Mouse (Mus musculus): Measurements from ENCODE around the gene Rora. TPM values are rescaled to one million over a fixed set of nuclear protein-coding genes. Genes with fewer than 3 reads are reported as not detected.
A peak's percentile ranks its signal among the peaks of the same experiment; 100 is the strongest.

The Rora gene
- polyA plus RNA-seq, 1 experiment from 2014 or later = 6.6 TPM

DNA sequence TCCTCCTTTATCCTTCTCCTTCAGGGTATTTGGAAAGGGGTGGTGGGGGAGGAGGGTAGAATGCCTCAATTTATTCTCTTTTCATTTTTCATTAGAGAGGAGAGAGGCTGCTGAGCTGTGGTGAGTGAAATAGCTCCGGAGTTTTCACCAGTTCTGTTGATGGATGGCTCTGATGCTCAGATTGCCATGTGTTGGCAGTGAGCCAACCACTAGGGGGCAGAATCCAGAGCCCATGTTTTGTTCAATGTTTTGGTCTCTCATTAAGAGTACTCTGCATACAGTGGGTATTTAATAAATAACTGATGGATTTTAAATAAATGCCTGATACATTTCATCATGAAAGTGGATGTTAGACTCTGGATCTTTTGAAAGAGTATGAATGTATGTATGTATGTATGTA, 77.9 kb downstream of the Rora start:
- H3K4me3 ChIP-seq = no peak overlapping the region
- 82% methylated on average over 1 of the region's 1 CpGs for WGBS
- peaks cover 10% of the 10 kb centered on the region for H3K9me3 ChIP-seq
- no peaks in the 10 kb centered on the region for H3K27me3 ChIP-seq (replicated peaks; ENCODE audit: low read depth, poor library complexity, severe bottlenecking)
- no peak for DNase-seq (ENCODE audit: low spot score)
- H3K27ac ChIP-seq (replicated peaks) = no peak overlapping the region
- H3K36me3 ChIP-seq (replicated peaks) = peaks cover 3% of the 10 kb centered on the region; the same call in 1 of the 2 replicates
- 0 out of 2 replicates have a peak, but pooled peaks cover 3% of the 10 kb centered on the region for H3K4me1 ChIP-seq

- Histone ChIP-seq H3K27me3 (replicated peaks; ENCODE audit: low read depth, poor library complexity, severe bottlenecking) (no peaks in the 10 kb centered on the region), H3K27ac (replicated peaks) (no peak overlapping the region), H3K4me3 (no peak overlapping the region), H3K4me1 (0 out of 2 replicates have a peak, but pooled peaks cover 3% of the 10 kb centered on the region), H3K36me3 (replicated peaks) (peaks cover 3% of the 10 kb centered on the region; the same call in 1 of the 2 replicates), H3K9me3 (peaks cover 10% of the 10 kb centered on the region)
- no peak for DNase-seq (ENCODE audit: low spot score)
- WGBS = 86% methylated on average over 4 of the region's 4 CpGs
These were observed 79.3 kb downstream of the Rora start for GRCm38 (mm10) chr9:68732929-68733328.

- Histone ChIP-seq H3K4me3 (no peak overlapping the region), H3K9me3 (peaks cover 10% of the 10 kb centered on the region), H3K27me3 (replicated peaks; ENCODE audit: low read depth, poor library complexity, severe bottlenecking) (no peaks in the 10 kb centered on the region), H3K27ac (replicated peaks) (no peak overlapping the region), H3K4me1 (0 out of 2 replicates have a peak, but pooled peaks cover 3% of the 10 kb centered on the region), H3K36me3 (replicated peaks) (peaks cover 3% of the 10 kb centered on the region; the same call in 1 of the 2 replicates)
- 79% methylated on average over 5 of the region's 5 CpGs for WGBS
- no peak for DNase-seq (ENCODE audit: low spot score)
These were observed 82.3 kb downstream of the Rora start for GRCm38 (mm10) chr9:68735886-68736285.

DNA sequence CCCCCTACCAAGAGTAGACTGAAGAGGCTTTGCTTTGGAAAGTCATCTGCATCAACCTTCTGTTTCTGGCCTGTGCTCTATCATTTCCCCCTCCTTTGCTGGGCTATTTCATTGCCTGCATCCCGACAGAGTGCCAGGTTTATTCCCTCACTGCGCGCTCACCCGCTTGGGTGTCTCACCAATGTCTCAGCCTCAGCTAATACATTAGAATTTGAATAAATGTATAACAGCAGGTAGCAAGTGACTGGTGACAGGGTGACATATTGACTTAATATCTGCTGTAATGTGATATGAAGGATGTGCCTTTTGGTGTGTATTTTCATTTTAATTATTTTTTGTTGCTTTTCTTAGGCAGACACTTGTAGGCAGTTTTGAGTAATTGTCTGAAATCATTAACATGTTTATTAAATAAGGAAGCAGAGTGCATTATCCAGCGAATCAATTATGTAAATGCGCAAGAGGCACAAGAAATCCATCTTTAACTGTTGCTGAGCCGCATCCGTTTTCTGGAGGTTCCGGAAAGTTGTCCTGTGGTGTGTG, 83.7 kb downstream of the Rora start:
- H3K27ac ChIP-seq (replicated peaks) = no peak overlapping the region
- H3K4me1 ChIP-seq = 0 out of 2 replicates have a peak, but pooled peaks cover 3% of the 10 kb centered on the region
- peaks cover 4% of the 10 kb centered on the region for H3K9me3 ChIP-seq
- no peaks in the 10 kb centered on the region; the same call in 1 of the 2 replicates for H3K36me3 ChIP-seq (replicated peaks)
- WGBS = 90% methylated on average over 9 of the region's 9 CpGs
- no peaks in the 10 kb centered on the region for H3K27me3 ChIP-seq (replicated peaks; ENCODE audit: low read depth, poor library complexity, severe bottlenecking)
- DNase-seq (ENCODE audit: low spot score) = no peak
- H3K4me3 ChIP-seq = no peak overlapping the region

DNA sequence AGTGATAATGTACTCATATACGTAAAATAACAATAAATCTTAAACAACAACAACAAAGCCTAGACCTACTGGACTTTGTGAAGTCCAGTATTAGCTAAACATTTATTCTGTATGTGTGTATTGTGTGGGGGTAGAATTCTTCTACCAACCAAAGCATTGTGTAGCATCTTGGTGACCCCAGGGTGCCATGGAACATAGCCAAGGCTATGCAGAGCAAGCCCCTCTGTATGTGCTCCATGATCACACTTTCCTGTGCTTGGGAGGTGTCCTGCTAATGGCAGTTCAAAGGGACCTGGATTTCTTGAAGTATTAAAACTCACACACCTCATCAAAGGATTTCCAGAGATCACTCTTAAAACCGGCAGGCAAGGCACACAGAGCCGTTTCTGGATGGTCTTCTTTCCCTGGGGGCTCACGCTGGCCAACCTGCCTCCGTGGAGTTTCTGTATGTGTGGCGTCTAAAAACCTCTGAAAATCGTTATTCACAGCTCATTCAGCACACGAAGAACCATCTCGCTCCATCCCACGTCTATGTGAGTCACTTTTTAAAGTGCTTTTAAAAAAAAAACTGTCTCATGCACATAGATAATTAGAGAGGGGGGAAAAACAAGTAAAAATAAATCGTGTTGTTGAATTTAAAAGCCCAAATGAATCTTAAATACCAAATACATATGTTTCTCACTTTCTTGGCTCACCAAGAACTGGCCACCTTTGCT, 92.5 kb downstream of the Rora start:
- WGBS = 86% methylated on average over 11 of the region's 11 CpGs
- no peaks in the 10 kb centered on the region for H3K4me1 ChIP-seq
- no peak for DNase-seq (ENCODE audit: low spot score)
- no peaks in the 10 kb centered on the region for H3K36me3 ChIP-seq (replicated peaks)
- H3K27ac ChIP-seq (replicated peaks) = no peak overlapping the region
- no peaks in the 10 kb centered on the region for H3K27me3 ChIP-seq (replicated peaks; ENCODE audit: low read depth, poor library complexity, severe bottlenecking)
- H3K9me3 ChIP-seq = no peaks in the 10 kb centered on the region
- H3K4me3 ChIP-seq = no peak overlapping the region

GRCm38 (mm10) chr9:68756976-68757375, 103.4 kb downstream of the Rora start:
- Histone ChIP-seq H3K9me3 (no peaks in the 10 kb centered on the region), H3K27me3 (replicated peaks; ENCODE audit: low read depth, poor library complexity, severe bottlenecking) (no peaks in the 10 kb centered on the region), H3K36me3 (replicated peaks) (no peaks in the 10 kb centered on the region), H3K4me3 (no peak overlapping the region), H3K4me1 (peaks cover 38% of the 10 kb centered on the region), H3K27ac (replicated peaks) (no peak overlapping the region)
- no peak for DNase-seq (ENCODE audit: low spot score)
- WGBS = 62% methylated on average over 2 of the region's 2 CpGs

GRCm38 (mm10) chr9:68759324-68759723, 105.7 kb downstream of the Rora start:
- 74% methylated on average over 8 of the region's 8 CpGs for WGBS
- peak; percentile 41 for DNase-seq (ENCODE audit: low spot score)
- no peaks in the 10 kb centered on the region for H3K9me3 ChIP-seq
- H3K36me3 ChIP-seq (replicated peaks) = no peaks in the 10 kb centered on the region
- H3K4me3 ChIP-seq = no peak overlapping the region
- no peak overlapping the region for H3K27ac ChIP-seq (replicated peaks)
- H3K27me3 ChIP-seq (replicated peaks; ENCODE audit: low read depth, poor library complexity, severe bottlenecking) = no peaks in the 10 kb centered on the region
- peaks cover 57% of the 10 kb centered on the region for H3K4me1 ChIP-seq

DNA sequence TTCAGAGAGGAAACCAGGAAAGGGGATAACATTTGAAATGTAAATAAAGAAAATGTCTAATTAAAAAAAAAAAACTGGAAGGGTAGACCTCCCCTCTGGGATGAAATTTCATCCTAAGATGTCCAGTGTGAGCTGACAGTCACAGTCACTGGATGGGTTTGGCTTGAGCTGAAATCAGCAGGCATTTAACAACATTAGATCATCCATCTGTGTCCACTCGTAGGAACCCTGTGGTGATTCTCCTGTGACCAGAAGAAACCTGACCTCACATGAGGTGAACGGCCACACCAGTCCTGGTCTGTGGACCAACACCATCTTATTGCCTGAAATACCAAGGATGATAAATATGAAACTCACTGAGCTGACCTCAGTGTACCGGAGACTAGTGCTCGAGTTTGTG, 106.7 kb downstream of the Rora start:
- 65% methylated on average over 4 of the region's 4 CpGs for WGBS
- H3K9me3 ChIP-seq = no peaks in the 10 kb centered on the region
- DNase-seq (ENCODE audit: low spot score) = no peak
- no peaks in the 10 kb centered on the region for H3K27me3 ChIP-seq (replicated peaks; ENCODE audit: low read depth, poor library complexity, severe bottlenecking)
- H3K36me3 ChIP-seq (replicated peaks) = no peaks in the 10 kb centered on the region
- no peak overlapping the region for H3K27ac ChIP-seq (replicated peaks)
- no peak overlapping the region for H3K4me3 ChIP-seq
- H3K4me1 ChIP-seq = peaks cover 55% of the 10 kb centered on the region

- Histone ChIP-seq H3K27ac (replicated peaks) (no peak overlapping the region), H3K4me3 (no peak overlapping the region), H3K9me3 (no peaks in the 10 kb centered on the region), H3K4me1 (peaks cover 51% of the 10 kb centered on the region), H3K27me3 (replicated peaks; ENCODE audit: low read depth, poor library complexity, severe bottlenecking) (no peaks in the 10 kb centered on the region), H3K36me3 (replicated peaks) (no peaks in the 10 kb centered on the region)
- DNase-seq (ENCODE audit: low spot score) = no peak
- 57% methylated on average over 3 of the region's 3 CpGs for WGBS
These were observed 107.3 kb downstream of the Rora start for GRCm38 (mm10) chr9:68760876-68761275.

- Histone ChIP-seq H3K4me1 (peaks cover 44% of the 10 kb centered on the region), H3K27ac (replicated peaks) (no peak overlapping the region), H3K27me3 (replicated peaks; ENCODE audit: low read depth, poor library complexity, severe bottlenecking) (no peaks in the 10 kb centered on the region), H3K36me3 (replicated peaks) (no peaks in the 10 kb centered on the region), H3K4me3 (no peak overlapping the region), H3K9me3 (no peaks in the 10 kb centered on the region)
- DNase-seq (ENCODE audit: low spot score) = no peak
- WGBS = 33% methylated on average over 7 of the region's 7 CpGs
These were observed 108.1 kb downstream of the Rora start for GRCm38 (mm10) chr9:68761672-68762071.

DNA sequence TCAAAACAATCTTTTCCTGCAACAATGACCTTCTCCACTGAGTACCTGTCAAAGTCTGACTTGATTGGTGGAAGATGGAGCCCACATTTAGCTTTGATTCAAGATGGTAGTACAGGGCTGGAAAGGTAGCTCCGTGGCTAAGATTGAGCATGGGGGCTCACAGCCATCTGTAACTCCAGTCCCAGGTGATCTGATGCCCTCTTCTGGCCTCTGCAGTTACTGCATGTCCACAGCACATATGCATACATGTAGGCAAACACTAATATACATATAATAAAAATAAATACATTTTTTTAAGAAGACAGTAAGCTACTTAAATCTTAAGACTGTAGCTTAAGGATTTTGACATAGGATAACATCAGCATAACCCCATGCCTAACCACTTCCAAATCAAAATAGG, 112.0 kb downstream of the Rora start:
- 75% methylated on average over 1 of the region's 1 CpGs for WGBS
- no peaks in the 10 kb centered on the region for H3K36me3 ChIP-seq (replicated peaks)
- DNase-seq (ENCODE audit: low spot score) = no peak
- no peaks in the 10 kb centered on the region for H3K27me3 ChIP-seq (replicated peaks; ENCODE audit: low read depth, poor library complexity, severe bottlenecking)
- H3K9me3 ChIP-seq = no peaks in the 10 kb centered on the region
- H3K4me3 ChIP-seq = no peak overlapping the region
- H3K4me1 ChIP-seq = peaks cover 44% of the 10 kb centered on the region
- no peak overlapping the region for H3K27ac ChIP-seq (replicated peaks)

DNA sequence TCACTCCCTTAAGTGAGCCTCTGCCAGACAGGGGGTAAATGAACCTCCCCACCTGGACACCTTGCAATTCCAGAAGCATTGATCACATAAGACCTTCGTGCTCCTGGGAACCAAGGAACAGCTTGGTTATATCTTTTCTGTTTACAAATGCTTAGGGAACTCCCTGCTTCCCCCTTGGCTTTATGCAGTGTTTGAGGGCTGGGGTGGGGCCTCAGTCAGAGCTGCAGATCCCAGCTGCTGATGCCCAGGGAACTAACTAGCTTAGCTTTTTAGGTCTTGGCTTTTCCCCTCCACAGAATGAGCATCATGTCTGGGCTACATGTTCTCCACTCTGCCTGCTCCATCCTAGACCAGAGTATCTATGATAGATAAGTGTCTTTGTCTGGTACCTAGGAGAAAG, 116.1 kb downstream of the Rora start:
- Histone ChIP-seq H3K27me3 (replicated peaks; ENCODE audit: low read depth, poor library complexity, severe bottlenecking) (no peaks in the 10 kb centered on the region), H3K27ac (replicated peaks) (no peak overlapping the region), H3K9me3 (no peaks in the 10 kb centered on the region), H3K4me3 (no peak overlapping the region), H3K36me3 (replicated peaks) (no peaks in the 10 kb centered on the region), H3K4me1 (peaks cover 18% of the 10 kb centered on the region; the same call in 1 of the 2 replicates)
- no peak for DNase-seq (ENCODE audit: low spot score)
- WGBS = 33% methylated on average over 1 of the region's 1 CpGs

DNA sequence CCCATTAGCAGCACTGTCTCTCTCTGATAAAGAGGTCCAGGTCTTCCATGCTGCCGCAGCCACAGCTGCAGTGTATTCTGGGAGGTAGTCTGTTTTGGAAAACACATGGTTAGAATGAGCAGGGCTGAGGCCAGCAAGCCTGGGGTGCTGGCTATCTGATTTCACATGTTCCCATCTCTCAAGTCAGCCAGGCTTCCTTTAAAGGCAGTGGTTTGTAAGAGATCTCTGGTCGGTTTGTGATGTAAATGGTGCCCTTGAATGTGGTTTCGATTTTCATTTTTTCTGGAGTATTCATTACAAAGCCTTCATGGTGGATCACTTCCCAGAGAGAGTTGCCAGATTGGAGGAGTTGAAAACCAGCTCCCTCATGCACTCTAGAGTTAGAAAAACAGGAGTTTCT, 117.8 kb downstream of the Rora start:
- no peaks in the 10 kb centered on the region for H3K27me3 ChIP-seq (replicated peaks; ENCODE audit: low read depth, poor library complexity, severe bottlenecking)

More for the DNA sequence above, 117.8 kb downstream of the Rora start:
- H3K27ac ChIP-seq (replicated peaks) = no peak overlapping the region
- no peak overlapping the region for H3K4me3 ChIP-seq
- H3K4me1 ChIP-seq = peaks cover 18% of the 10 kb centered on the region; the same call in 1 of the 2 replicates
- 78% methylated on average over 3 of the region's 3 CpGs for WGBS
- no peaks in the 10 kb centered on the region for H3K9me3 ChIP-seq
- DNase-seq (ENCODE audit: low spot score) = no peak
- H3K36me3 ChIP-seq (replicated peaks) = no peaks in the 10 kb centered on the region
